Mouse (Mus musculus) heart, embryonic 11.5 days (tissue): ENCODE data around the gene Pla2g3. TPM values are rescaled to one million over a fixed set of nuclear protein-coding genes. Genes with fewer than 3 reads are reported as not detected.

Experiments
- ATAC-seq: fragments of 200-750 bp; cut with Nextera tagmentation; replicated peaks from 2 replicates; pipeline ENCODE4 v1.8.0; 2017; ENCODE audit warnings: moderate library complexity; ENCODE audit not compliant: insufficient number of reproducible peaks, low FRiP score, low TSS enrichment
- H3K27ac ChIP-seq: fragments of 300-500 bp; sonication (generic); 2 replicates; pipeline ENCODE4 v1.5.1; 2014; ENCODE audit warnings: mild to moderate bottlenecking, low read depth, low read length
- H3K27me3 ChIP-seq: fragments of 300-500 bp; sonication (generic); 2 replicates; pipeline ENCODE4 v1.6.1; 2014; ENCODE audit warnings: mild to moderate bottlenecking, low read length, mixed read lengths; ENCODE audit not compliant: control insufficient read depth, insufficient read depth
- H3K36me3 ChIP-seq: fragments of 300-500 bp; sonication (generic); 2 replicates; pipeline ENCODE4 v1.6.1; 2014; ENCODE audit warnings: mild to moderate bottlenecking, low read length, moderate library complexity, mixed read lengths; ENCODE audit not compliant: control insufficient read depth, insufficient read depth
- H3K4me1 ChIP-seq: fragments of 300-500 bp; sonication (generic); 2 replicates; pipeline ENCODE4 v1.6.1; 2014; ENCODE audit warnings: low read length; ENCODE audit not compliant: control insufficient read depth, insufficient read depth
- H3K4me2 ChIP-seq: fragments of 300-500 bp; sonication (generic); 2 replicates; pipeline ENCODE4 v1.6.1; 2014; ENCODE audit warnings: mild to moderate bottlenecking, moderate library complexity
- H3K4me3 ChIP-seq: fragments of 300-500 bp; sonication (generic); 2 replicates; pipeline ENCODE4 v1.5.1; 2014; ENCODE audit warnings: low read depth, low read length
- H3K9ac ChIP-seq: fragments of 300-500 bp; sonication (generic); 2 replicates; pipeline ENCODE4 v1.6.1; 2014; ENCODE audit warnings: mild to moderate bottlenecking, low read depth, low read length, moderate library complexity
- H3K9me3 ChIP-seq: fragments of 300-500 bp; sonication (generic); replicated peaks from 2 replicates; pipeline ENCODE4 v1.6.1; 2016; ENCODE audit warnings: low read length; ENCODE audit not compliant: control insufficient read depth
- WGBS: fragments of 180-500 bp; shearing (Covaris S2); extraction: QIAGEN DNeasy Blood & Tissue Kit; methylation state at CpG from one replicate; pipeline ENCODE4 v1.1.7; 2014; ENCODE audit not compliant: insufficient replicate concordance; 5-methylcytosine and 5-hydroxymethylcytosine counted together
- polyA plus RNA-seq: library from polyadenylated mRNA; unstranded; fragments of >200 nt; fragmentation: Nextera tagmentation; extraction: Ambion mirVana; gene quantifications from 2 replicates; pipeline ENCODE4 v1.2.1, GENCODE M21; 2014

Gene Pla2g3
- polyA plus RNA-seq, 1 experiment from 2014 or later = 0.26 TPM

GRCm38 (mm10) chr11:3548564-3549295 lies 60.6 kb downstream of the Pla2g3 start:
- no peak overlapping the region for H3K9ac ChIP-seq
- H3K4me2 ChIP-seq = no peak overlapping the region
- H3K4me1 ChIP-seq = peaks cover 14% of the 10 kb centered on the region
- no peak overlapping the region for H3K27ac ChIP-seq
- ATAC-seq = no peak
- H3K27me3 ChIP-seq = no peaks in the 10 kb centered on the region
- H3K4me3 ChIP-seq = no peak overlapping the region
- 57% methylated on average over 3 of the region's 3 CpGs for WGBS
- H3K36me3 ChIP-seq = no peaks in the 10 kb centered on the region
- peaks cover 4% of the 10 kb centered on the region; the same call in 1 of the 2 replicates for H3K9me3 ChIP-seq

Other genes starting within 250 kb of the Pla2g3 start
- gene Drg1, start 221.9 kb upstream of the Pla2g3 start, polyA plus RNA-seq = 182 and 194 TPM in 2 replicates
- 26.6 and 28.6 TPM in 2 replicates for gene Patz1, start 199.4 kb upstream of the Pla2g3 start, polyA plus RNA-seq
- 12.2 and 14.2 TPM in 2 replicates for gene Pik3ip1, start 157.9 kb upstream of the Pla2g3 start, polyA plus RNA-seq
- gene Limk2, start 79.1 kb upstream of the Pla2g3 start, polyA plus RNA-seq = 61.8 and 72.3 TPM in 2 replicates
- gene Rnf185, start 35.9 kb upstream of the Pla2g3 start, polyA plus RNA-seq = 27.5 and 31.4 TPM in 2 replicates
- 6.5 and 7.0 TPM in 2 replicates for gene Inpp5j, start 16.5 kb downstream of the Pla2g3 start, polyA plus RNA-seq
- 122 and 127 TPM in 2 replicates for gene Selenom, start 26.4 kb downstream of the Pla2g3 start, polyA plus RNA-seq
- gene Smtn, start 52.3 kb downstream of the Pla2g3 start, polyA plus RNA-seq = 66.9 and 72.9 TPM in 2 replicates
- gene Morc2a, start 160.9 kb downstream of the Pla2g3 start, polyA plus RNA-seq = 19.6 and 22.2 TPM in 2 replicates